Mouse (Mus musculus) ovary, adult 18-20 months (tissue): ENCODE results near the gene Itga3.
A peak's percentile ranks its signal among the peaks of the same experiment; 100 is the strongest.

ENCODE experiments used
- DNase-seq: peaks from one replicate; pipeline ENCODE4 v3.0.0; 2022; ENCODE audit warnings: low spot score, mixed read lengths

Gene Itga3

DNA sequence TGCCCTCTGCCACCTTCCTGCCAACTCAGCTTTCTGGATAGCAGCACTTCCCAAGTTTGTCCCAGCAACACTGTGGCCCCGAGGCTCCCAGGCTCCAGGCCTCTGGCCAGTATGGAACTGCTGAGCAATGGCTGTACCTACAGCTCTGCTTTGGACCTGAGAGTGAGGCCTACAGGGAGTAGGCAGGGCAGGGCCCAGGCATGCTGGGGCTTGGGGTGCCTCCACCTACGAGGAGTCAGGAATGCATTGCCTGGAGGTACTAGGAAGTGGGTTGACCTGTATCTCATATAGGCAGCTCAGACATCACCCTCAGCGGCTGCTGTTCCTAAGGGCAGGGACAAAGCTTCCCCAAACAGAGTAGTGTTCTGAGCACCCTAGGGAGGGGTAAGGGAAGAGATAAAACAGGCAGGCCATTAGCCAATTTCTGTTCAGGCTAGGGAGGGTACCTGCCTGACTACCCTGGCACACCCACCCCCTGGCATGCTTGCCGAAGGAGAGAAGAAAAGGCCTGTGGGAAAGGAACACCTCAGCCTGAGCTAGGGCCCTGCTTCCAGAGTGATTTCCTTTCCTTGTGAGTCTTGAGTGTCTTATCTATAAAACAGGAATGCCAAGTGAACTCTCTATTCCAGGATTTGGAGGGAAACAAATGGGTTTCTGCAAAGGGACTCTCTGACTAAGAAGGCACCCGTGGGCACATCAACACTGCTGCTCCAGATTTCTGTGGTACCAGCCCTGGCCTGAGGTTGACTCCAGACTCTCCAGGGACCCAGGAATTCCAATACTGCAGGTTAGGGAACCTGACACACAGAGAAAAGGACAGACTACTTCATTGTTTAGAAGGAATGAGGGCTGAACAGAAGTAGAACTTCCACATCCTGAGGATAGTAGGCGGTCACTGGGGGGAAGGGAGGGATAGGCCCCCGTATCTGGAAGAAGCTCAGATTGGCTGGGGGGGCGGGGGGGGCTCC, 6.2 kb downstream of the Itga3 start:
- no peak for DNase-seq

DNA sequence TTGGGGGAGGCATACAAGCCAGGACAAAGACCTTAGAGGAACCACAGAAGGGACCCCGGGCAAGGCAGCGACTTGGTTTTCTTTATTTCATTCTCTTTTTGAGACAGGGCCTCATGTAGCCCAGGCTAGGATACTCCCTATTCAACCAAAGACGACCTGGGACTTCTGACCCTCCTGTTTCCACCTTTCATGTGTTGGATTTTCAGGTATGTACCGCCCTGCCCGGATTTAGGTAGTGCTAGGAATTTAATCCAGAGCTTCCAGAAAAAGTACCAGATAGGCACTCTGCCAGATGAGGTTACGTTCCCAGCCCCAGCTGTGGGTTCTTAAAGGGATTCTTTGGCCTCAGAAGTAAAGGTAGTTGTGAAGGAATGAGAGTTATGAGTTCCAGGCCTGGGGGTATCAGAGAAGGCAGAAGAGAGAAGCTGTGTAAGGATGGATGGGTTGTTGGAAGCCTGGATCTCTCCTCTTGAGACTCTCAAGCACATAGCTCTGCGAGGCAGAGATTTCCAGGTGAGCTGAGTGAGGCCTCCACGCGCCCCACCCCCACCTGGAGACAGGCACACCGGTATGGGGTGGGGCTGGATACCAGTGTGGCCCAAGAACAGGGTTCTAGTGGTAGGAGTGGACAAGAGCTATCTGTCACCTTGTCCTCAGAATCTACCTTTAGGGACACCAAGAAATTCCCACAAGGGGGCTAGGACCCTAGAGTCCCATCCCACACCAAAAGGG, 7.2 kb downstream of the Itga3 start:
- DNase-seq, result no peak

DNA sequence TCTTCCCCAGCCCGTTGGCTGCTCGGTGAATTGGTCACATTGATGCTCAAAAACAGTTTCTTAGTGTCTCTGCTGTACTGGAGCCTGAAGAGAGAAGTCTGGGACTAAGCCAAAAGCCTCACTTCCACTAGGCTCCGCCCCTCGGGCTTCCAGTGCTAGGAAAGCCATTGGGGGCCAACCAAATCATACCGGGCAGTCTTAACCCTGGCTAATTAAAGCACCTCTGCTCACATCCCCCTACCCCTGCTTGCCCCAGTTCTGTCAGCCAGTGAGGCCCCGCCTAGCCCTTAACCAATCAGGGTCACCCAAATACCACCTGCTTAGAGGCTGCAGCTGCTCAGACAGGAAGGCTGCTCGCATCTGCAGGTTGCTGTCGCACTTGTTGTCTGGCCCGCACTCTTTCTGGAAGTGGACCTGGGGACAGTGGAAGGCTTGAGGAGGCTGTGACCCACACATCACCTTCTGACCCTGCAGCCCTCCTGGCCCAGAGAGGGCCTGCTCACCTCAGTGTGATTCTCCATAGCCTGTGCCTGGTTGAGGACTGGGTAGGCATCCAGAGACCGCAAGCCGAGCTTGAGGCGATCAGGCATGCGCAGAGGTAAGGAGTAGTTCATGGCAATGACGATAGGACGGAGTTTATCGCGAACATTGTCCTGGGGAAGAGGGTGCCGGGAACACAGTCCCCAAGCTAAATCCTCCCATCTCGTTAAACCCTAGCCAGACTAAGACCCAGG, 19.7 kb downstream of the Itga3 start:
- no peak for DNase-seq

DNA sequence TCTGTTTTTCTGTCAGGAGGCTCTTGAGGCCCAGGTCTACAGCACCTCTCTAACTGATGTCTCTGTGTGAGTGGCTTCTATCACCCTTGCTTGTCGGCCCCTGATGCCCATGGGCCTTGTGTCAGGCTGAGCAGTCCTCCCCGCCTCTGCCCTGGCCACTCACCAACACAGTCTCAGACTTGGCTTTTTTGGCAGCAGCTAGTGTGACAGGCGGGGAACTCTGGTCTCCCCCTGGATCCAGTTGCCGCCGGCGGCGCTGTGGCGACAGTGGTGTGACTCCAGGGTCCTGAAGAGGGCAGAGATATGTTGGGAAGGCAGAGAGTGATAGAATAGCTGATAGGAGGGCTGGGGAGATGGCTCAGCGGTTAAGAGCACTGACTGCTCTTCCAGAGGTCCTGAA, 23.5 kb downstream of the Itga3 start:
- no peak for DNase-seq

DNA sequence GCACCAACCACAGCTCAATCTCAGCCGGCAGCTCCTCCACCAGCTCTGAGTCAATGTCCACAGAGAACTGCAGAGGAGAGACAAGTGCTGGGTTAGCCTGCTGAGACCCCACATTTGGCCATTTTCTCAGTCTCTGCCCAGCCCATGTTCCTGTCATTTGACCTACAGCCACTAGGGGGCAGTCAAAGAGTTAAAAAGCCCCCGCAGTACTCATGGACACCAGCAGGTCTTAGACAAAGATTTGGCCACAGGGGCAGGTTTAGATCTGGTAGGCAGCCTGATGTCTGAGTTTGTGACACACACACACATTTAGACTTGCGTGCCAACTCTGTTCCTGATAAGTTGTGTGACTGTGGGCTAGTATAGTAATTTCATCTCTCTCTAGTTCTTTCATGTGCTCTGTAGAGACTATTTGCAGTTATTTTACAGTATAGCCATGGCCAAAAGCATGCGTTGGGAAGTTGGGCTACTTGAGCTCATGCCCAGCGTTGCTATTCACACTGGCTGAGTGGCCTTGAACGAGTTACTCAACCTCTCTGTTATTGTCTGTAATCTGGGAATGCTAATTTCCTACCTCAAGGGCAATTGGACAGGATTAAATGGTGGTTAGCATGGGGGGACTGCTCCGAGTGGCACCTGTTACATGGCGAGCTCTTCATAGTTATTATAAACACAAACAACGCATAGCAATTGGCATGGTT, 29.5 kb downstream of the Itga3 start:
- no peak for DNase-seq

DNA sequence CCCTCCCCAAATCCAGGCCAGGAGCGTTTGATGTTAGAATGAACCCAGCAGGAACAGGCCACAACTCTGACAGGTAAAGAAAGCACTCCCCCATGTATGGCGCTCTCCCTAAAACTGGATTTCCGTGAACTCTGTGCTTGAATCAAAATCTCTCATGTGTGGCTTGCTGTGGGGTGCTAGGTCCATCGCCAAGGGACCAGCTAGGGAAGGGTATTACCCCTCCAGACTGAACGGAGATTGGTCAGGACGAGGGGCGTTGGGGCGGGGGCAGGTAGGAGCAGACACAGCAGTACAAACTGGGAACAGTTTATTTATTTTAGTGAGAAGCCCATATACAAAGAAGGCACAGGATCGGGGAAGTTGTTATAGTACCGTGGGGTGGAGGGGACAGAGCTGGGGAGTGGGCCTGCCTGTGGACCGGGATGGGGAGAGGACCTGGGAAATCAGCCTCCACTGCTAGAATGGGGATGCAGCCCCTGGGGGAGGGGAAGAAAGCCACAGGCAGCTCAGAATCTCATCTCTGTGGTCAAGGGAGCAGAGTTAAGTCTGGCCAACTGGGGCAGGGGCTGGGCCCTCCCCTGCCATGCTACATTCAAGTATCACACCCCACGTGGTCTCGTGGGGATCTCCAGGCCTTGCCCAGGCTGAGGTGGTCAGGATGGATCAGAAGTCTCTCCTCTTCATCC, 32.3 kb downstream of the Itga3 start:
- no peak for DNase-seq

DNA sequence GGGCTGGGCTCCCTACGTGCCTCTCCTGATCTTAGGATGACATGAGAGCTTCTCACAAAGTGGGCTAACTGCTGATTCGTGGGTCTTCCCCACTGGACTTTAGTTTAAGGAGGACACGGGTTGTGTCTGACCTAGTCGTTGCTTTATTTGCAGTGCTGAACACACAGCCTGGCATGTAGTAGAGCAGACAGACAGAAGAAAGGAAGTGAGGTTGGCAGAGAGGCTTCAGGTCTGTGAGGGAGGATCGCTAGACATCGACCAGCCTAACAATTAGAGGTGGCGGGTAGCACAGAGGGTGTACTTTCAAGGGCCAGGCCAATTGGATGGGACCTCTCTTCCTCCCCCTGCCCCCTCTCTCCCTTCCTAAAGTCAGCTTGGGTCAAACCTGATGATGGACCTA, 33.0 kb downstream of the Itga3 start:
- DNase-seq, result no peak

DNA sequence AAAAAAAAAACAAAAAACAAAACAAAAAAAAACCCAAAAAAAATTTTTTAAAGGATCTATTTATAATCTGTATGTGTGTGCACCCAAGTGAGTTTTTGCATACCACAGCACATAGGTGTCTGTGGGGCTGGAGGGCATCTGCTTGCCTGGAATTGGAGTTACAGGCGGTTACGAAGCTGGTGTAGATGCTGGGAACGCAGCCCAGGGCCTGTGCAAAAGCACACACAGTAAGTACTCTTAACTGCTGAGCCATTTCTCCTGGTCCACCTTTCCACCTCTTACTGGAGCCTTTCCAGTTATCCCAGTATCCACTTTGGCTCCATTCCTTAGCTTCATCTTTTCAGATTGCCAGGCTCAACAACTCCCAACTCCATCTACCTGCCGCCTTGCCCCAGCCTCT, 33.5 kb downstream of the Itga3 start:
- DNase-seq, result no peak

DNA sequence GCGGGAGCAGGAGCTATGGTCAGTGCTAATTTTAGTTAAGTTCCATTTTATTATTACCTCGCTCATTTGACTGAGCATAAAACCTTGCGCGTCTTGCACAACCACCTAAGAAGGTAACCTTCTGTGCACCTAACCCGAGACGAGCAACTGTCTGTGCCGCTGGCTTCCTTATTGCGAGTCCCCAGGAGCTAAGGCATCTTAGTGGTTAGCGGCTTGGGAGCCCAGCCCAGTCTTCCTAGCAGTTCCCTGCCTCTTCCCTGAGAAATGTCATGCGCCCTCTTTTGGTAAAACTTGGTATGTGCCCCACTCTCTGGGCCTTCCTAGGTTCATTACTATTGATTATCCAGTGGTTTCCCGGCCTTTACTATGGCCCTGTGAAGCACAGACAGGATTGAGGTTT, 34.5 kb downstream of the Itga3 start:
- DNase-seq, result peak; percentile 66

DNA sequence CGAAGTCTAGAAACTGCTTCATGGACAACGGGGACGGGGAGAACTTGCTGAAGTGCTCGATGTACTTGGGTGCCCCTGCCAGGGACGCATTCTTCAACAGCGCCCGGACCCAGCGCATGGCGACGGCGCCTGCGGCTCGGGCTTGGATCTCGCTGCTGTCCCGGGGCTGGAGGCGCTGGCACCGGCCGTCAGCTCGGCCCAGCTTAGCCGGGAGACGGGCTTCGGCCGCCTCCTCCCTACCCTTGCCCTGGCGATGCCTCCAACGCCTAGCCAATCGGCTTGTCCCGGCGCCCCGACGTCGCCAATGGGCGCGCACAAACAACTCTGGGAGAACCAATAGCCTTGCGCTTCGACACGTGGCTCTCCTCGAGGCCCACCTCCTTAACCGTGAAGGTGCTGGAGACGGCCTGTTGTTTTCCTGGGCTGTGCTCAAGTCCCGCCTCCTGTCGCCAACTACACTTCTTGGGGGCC, 35.4 kb downstream of the Itga3 start, which contains the start of gene Pdk2:
TSS of gene Pdk2 (minus strand) at position 216 of the 471 bp plus-strand sequence.
- DNase-seq, result peak; percentile 97

DNA sequence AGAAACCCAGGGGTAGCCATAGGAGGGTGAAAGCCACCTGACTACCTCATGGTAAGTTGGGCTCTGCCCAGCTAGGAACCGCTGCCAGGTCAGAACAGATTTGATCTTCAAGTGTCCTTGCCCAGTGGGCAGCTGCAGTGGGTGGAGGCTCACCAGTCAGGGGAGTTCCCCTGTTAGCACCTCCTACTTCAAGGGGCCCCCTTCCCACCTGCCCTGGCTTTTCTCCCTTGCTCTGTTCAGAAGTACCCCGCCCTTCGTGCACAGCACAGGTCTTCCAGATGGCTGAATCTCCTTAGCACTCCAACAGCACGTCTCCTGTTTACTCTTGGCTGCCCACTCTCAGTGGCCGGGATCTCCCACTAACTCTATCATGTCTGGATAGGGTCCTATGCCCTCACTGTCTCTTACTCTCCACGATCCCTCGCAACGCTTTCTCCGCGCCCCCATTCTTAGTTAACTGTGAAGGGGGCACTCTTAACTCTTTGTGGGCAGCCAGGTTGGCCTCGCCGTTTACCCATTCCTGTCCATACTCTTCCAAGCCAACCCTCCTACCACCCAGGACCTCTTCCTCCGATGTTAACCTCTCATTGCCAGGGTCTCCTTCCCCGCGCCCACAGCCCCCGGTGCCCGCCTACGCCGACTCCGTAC, 36.0 kb downstream of the Itga3 start:
- peak; percentile 69 for DNase-seq

DNA sequence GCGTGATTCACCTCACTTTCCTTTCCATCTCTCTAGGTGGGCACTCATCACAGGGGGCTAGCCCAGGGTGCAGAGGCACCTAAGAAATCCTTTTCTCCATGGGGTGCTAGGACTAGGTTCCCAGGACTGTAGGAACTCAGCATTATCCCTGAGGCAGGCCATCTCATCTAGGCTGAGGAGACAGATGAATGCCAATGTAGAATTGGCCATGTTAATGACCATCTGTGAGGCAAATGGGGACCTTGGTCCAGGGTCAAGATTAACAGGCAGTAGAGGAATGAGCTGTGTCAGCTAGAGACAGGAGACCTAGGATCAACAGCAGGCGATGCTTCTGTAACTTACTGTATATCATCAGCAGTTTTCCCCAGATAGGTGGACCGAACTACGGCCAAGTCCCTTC, 36.8 kb downstream of the Itga3 start:
- no peak for DNase-seq

DNA sequence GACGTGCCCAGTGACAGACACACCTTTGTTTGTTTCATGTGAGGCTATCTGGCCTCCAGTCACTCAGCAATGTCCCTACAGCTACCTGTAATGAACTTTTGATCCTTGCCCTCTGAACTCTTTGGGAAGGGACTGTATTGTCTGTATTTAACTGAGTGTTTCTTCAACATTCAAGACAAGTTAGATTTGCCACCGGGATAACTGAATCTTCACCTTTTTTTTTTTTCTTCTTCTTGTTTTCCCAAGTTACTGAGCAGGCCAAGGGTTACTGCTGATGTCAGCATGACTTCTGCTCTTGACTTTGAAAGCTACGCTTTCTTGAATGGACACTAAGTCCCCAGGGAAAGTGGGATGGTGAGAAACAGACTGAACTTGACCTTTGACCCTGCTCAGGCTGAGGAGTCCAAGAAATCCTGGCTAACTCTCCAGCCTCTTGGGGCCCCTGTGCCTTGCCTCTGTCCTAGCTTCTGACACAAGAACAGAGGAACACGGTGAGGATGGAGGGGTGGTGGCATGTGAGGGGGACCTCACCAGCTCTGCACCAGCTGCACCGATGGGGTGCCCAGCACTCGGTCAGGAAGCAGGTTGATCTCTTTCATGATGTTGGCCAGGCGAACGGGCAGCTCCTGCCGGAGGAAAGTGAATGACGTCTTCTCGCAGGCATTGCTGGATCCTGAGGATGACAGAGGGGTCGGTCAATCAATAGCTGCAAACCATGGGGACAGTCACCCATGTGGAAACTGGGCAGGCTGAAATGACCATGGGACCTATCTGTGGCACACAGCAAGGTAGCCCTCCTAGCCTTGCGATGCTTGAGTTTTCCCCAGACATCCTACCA, 37.6 kb downstream of the Itga3 start:
- no peak for DNase-seq

DNA sequence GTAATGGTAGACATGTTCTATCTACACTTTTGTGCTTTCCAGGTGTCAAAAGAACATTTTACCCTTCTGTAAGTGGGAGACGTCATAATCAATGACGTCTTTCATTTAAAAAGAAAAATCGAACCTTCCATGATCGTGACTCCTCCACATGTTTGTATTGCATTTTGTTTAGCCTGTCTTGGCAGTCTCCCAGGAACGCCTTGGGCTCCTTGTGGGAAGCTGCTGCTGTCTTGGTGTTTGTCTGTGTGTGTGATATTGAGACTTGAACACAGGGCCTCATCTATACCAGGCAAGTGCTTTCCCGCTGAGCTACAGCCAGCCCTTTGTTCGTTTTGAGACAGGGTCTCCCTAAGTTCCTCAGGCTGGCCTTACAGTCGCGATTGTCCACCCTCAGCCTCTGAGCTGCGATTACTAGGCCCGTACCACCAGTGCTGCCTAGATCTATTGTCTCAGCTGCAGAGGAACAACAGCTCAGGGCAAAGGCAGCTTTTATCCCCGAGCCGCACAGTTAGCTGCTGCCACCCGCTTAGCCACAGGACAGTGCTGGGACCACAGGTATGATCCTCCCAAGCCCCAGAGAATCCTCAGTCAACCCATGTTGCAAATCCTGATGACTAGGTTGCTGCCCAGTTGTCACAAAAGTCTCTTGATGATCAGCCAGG, 38.3 kb downstream of the Itga3 start:
- no peak for DNase-seq

DNA sequence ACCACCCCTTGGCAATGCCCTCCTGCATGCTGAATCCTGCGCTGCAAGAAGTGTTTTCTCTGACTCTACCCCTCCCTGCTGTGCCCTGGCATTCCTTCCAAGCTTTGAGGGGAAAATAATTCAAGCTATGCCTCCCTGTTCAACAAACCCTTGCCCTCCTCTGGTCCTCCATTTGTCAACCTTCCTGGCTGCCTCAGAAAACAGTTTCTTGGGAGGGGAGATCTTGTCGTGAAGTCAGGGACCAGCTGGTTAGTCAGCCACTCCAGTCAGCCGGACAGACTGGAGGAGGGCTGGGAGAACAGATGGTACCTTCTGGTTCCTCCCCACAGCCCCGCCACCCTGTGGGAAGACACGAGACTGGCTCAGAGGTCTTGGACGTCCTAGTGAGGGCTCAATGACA, 39.3 kb downstream of the Itga3 start:
- no peak for DNase-seq

DNA sequence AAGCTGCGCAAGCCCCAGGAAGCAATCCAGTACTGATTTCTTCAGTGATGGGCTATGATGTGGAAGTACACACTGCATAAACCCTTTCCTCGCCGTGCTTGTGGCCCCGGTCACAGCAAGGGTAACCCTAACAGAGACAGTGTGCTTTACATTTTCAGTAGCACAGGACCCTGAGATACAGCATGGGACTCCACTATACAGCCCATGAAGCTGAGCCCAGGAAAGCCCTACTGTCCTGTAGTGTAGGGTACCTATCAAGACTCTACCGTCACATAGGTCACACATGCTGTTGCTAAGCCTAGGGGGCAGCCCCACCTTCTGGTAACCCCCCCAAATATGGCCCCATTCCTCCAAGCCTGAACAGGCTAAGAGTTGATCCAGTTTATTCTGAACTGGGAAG, 40.1 kb downstream of the Itga3 start:
- DNase-seq, result no peak

DNA sequence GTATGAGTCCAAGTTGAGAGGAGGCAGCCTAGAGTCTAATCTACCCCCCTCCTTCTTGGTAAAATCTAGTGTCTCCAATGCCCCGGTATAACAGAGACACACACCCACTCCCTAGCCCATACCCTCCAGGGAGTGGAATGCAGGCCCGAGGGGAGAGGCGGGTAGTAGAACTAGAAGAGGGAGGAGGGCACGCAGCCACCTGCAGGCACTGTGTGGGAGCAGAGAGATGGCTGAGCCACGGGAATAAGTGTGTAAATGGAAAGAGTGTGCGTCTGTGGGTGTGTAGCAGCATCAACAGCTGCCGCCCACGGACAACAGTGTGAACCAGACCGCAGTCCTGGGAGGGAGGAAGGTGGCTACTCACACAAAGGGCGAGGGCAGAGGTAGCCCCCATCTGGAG, 41.7 kb downstream of the Itga3 start:
- no peak for DNase-seq

DNA sequence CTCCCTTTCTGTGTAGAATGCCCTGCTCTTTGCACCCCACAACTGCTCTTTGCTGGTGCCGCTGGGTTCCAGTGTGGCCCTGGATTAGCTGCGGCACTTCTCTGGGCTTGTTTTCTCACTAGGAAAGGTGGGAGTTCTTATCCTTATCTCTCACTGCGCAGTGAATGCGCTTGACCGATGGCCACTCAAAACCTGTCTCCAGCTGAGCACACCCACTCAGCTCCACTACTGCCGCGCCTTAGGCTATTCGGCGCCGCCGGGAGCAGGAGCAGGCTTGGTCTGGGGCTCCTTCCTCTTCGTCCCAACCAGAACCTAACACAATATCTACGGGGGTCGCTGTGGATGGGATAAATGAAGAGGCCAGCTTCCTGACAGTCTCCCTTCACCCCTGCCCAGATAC, 43.0 kb downstream of the Itga3 start:
- DNase-seq, result no peak

DNA sequence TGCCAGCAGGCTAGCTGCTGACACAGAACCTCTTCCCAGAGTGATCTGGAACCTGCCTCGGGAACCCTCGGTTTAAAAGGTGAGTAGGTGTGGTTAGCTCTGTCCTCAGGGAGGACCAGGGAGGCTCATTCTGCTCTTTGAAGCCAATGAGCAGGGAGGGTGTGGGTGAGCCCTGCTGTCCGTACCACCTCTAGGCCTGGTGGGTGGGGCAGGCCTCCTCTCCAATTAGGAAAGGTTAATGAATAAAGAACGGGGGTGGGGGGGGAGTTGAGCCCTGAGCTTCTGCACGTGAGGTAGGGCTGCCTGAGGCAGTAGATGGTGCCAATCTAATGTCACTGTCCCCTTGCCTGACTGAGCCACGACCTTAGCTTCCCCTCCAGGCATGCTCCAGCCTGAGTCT, 43.7 kb downstream of the Itga3 start:
- no peak for DNase-seq
